Comparison of ENCODE assay signal across 8 mouse cellular contexts in genomic region chr11:61407638-61408183, GRCm38 (mm10). TPM values are rescaled to one million over a fixed set of nuclear protein-coding genes. Genes with fewer than 3 reads are reported as not detected.
DNase-seq lines count a peak whose midpoint lies in the region; ATAC-seq and TF ChIP-seq lines count a peak whose summit lies in the region.

No protein-coding gene starts in this region.

- peaks cover 4 to 10% of the 10 kb centered on the region in 2 experiments; a peak in 3 of 4 replicates for H3K4me1 ChIP-seq in CH12.LX (ENCODE audit: control insufficient read depth in 1 of 2, insufficient read depth in 2 of 2)
- no peaks in the 10 kb centered on the region for H3K4me1 ChIP-seq in forebrain, embryonic 11.5 days (replicated peaks; ENCODE audit: control insufficient read depth, insufficient read depth, low read length)
- peaks cover 3% of the 10 kb centered on the region; the same call in 1 of the 2 replicates for H3K4me1 ChIP-seq in heart, embryonic 15.5 days (replicated peaks)
- H3K4me1 ChIP-seq in liver, embryonic 12.5 days = peaks cover 6% of the 10 kb centered on the region; the same call in 1 of the 2 replicates

- peak; percentile 19 for TF ChIP-seq RAD21 in CH12.LX (IDR thresholded peaks at IDR 0.05; ENCODE audit: low read depth, low read length)

- peak in 1 of 2 experiments; percentile 65; a peak in 2 of 4 replicates for TF ChIP-seq CTCF in CH12.LX (conservative IDR thresholded peaks at IDR 0.05 in 1 of 2, IDR thresholded peaks at IDR 0.05 in 1 of 2; ENCODE audit: low read depth in 2 of 2, low read length in 2 of 2)

- peak overlapping the region; percentile 2; the same call in 1 of the 2 replicates for H3K4me2 ChIP-seq in CH12.LX (ENCODE audit: insufficient read depth, low read depth, poor library complexity, severe bottlenecking)
- H3K4me2 ChIP-seq in forebrain, embryonic 11.5 days (ENCODE audit: low read depth, low read length, severe bottlenecking) = peak overlapping the region; percentile 56
- H3K4me2 ChIP-seq in heart, embryonic 15.5 days = peak overlapping the region; percentile 70
- H3K4me2 ChIP-seq in liver, embryonic 12.5 days = peak overlapping the region; percentile 71

- peak; percentile 95 for DNase-seq in CH12.LX (ENCODE audit: extremely low read depth)
- DNase-seq in c-Kit-positive CD71-positive TER-119-negative erythroid progenitor cells, embryonic 14.5 days (ENCODE audit: low read depth) = peak; percentile 68
- peak; percentile 95 for DNase-seq in forebrain, embryonic 11.5 days (ENCODE audit: low spot score)
- peak; percentile 92 for DNase-seq in kidney, postnatal 14 days
- peak; percentile 96 for DNase-seq in naive thymus-derived CD4-positive, alpha-beta T cell, adult 2 months (ENCODE audit: low read depth)
- DNase-seq in splenic B cell, adult 2 months (ENCODE audit: low read depth, low spot score) = peak; percentile 87

- peak overlapping the region; percentile 77 for H3K27ac ChIP-seq in CH12.LX (ENCODE audit: insufficient read depth, low read depth)
- H3K27ac ChIP-seq in forebrain, embryonic 11.5 days (ENCODE audit: low read depth, low read length) = peak overlapping the region; percentile 88
- peak overlapping the region; percentile 98 for H3K27ac ChIP-seq in heart, embryonic 15.5 days
- peak overlapping the region; percentile 84 for H3K27ac ChIP-seq in liver, embryonic 12.5 days

- TF ChIP-seq EP300 in CH12.LX (IDR thresholded peaks at IDR 0.05; ENCODE audit: low read length) = no peak

- no peak for TF ChIP-seq POLR2A in CH12.LX (IDR thresholded peaks at IDR 0.05; ENCODE audit: low read depth, low read length)

- dilution Hi-C loops in CH12.LX (cut with MboI; ENCODE audit: extremely low pct_ligation_motif_present, extremely low pct_unique_long_range_greater_than_20kb, low sequenced_read_pairs) = no loop called here

- in situ Hi-C loops in CH12.LX (cut with MboI; ENCODE audit: low pct_ligation_motif_present, low pct_unique_long_range_greater_than_20kb, low sequenced_read_pairs) = loop anchor here (5.0 kb wide), 1 partner anchor 215 kb away; no protein-coding TSS in a partner anchor

- WGBS in forebrain, embryonic 11.5 days = 2% methylated on average over 39 of the region's 39 CpGs
- WGBS in heart, embryonic 15.5 days = 1% methylated on average over 39 of the region's 39 CpGs
- 2% methylated on average over 39 of the region's 39 CpGs for WGBS in liver, embryonic 12.5 days (ENCODE audit: insufficient replicate concordance)

- H3K36me3 ChIP-seq in CH12.LX (replicated peaks in 1 of 2; ENCODE audit: control insufficient read depth in 1 of 2, insufficient read depth in 1 of 2, low read length in 1 of 2) = no peaks in the 10 kb centered on the region
- H3K36me3 ChIP-seq in forebrain, embryonic 11.5 days (ENCODE audit: control insufficient read depth, insufficient read depth, low read length) = no peaks in the 10 kb centered on the region
- H3K36me3 ChIP-seq in heart, embryonic 15.5 days = no peaks in the 10 kb centered on the region
- no peaks in the 10 kb centered on the region for H3K36me3 ChIP-seq in liver, embryonic 12.5 days
- H3K36me3 ChIP-seq in splenic B cell, adult 2 months (ENCODE audit: control insufficient read depth, insufficient read depth, low read length, poor library complexity, severe bottlenecking) = no peaks in the 10 kb centered on the region

- no peaks in the 10 kb centered on the region for H3K79me2 ChIP-seq in CH12.LX (replicated peaks; ENCODE audit: control insufficient read depth, extremely low read depth, insufficient read depth, poor library complexity, severe bottlenecking)

- ATAC-seq in forebrain, embryonic 11.5 days (replicated peaks; ENCODE audit: low FRiP score) = peak; percentile 89
- peak; percentile 85 for ATAC-seq in heart, embryonic 15.5 days (replicated peaks; ENCODE audit: insufficient number of reproducible peaks, insufficient read depth, low FRiP score, low read depth)
- ATAC-seq in liver, embryonic 12.5 days = peak; percentile 86

- H3K27me3 ChIP-seq in CH12.LX (replicated peaks) = peaks cover 11% of the 10 kb centered on the region
- H3K27me3 ChIP-seq in forebrain, embryonic 11.5 days (ENCODE audit: control insufficient read depth, insufficient read depth, low read length) = no peaks in the 10 kb centered on the region
- H3K27me3 ChIP-seq in heart, embryonic 15.5 days = no peaks in the 10 kb centered on the region
- peaks cover 25% of the 10 kb centered on the region for H3K27me3 ChIP-seq in liver, embryonic 12.5 days (replicated peaks)
- H3K27me3 ChIP-seq in splenic B cell, adult 2 months (ENCODE audit: control insufficient read depth, insufficient read depth, low read length, poor library complexity, severe bottlenecking) = no peaks in the 10 kb centered on the region

- H3K9me3 ChIP-seq in CH12.LX (replicated peaks; ENCODE audit: low read length) = peaks cover 2% of the 10 kb centered on the region
- H3K9me3 ChIP-seq in forebrain, embryonic 11.5 days (ENCODE audit: control insufficient read depth, low read length) = no peaks in the 10 kb centered on the region
- H3K9me3 ChIP-seq in heart, embryonic 15.5 days (replicated peaks) = no peaks in the 10 kb centered on the region
- H3K9me3 ChIP-seq in liver, embryonic 12.5 days (replicated peaks) = no peaks in the 10 kb centered on the region

- peak overlapping the region; percentile 28 for H3K9ac ChIP-seq in CH12.LX (ENCODE audit: insufficient read depth, low read depth)
- H3K9ac ChIP-seq in forebrain, embryonic 11.5 days (ENCODE audit: low read length) = peak overlapping the region; percentile 79
- H3K9ac ChIP-seq in heart, embryonic 15.5 days = peak overlapping the region; percentile 80
- peak overlapping the region; percentile 73 for H3K9ac ChIP-seq in liver, embryonic 12.5 days

- H3K4me3 ChIP-seq in CH12.LX (replicated peaks in 1 of 3; ENCODE audit: low read depth in 2 of 3, low read length in 2 of 3, poor library complexity in 1 of 3) = peak overlapping the region; percentile 74 to 83 (median 82)
- peak overlapping the region; percentile 71 for H3K4me3 ChIP-seq in forebrain, embryonic 11.5 days (ENCODE audit: low read depth, low read length)
- peak overlapping the region; percentile 93 for H3K4me3 ChIP-seq in heart, embryonic 15.5 days
- peak overlapping the region; percentile 71 for H3K4me3 ChIP-seq in liver, embryonic 12.5 days

TF ChIP-seq in CH12.LX, 34 proteins besides CTCF, POLR2A, EP300 and RAD21:
- 0 out of 2 replicates have a peak, but pooled peaks have one; percentile 68 for TF ChIP-seq RCOR1 (conservative IDR thresholded peaks at IDR 0.05; ENCODE audit: low read depth, low read length)
- TF ChIP-seq ELF1 (IDR thresholded peaks at IDR 0.05; ENCODE audit: low read depth, low read length) = peak; percentile 99
- peak; percentile 100 for TF ChIP-seq TBP (conservative IDR thresholded peaks at IDR 0.05; ENCODE audit: low read depth, low read length)
- TF ChIP-seq MYC (IDR thresholded peaks at IDR 0.05; ENCODE audit: low read depth, low read length) = peak; percentile 89
- TF ChIP-seq ETS1 (conservative IDR thresholded peaks at IDR 0.05; ENCODE audit: low read depth, low read length) = no peak
- peak; percentile 76 for TF ChIP-seq NRF1 (IDR thresholded peaks at IDR 0.05; ENCODE audit: low read depth, low read length)
- no peak for TF ChIP-seq NELFE (IDR thresholded peaks at IDR 0.05; ENCODE audit: low read depth, low read length)
- TF ChIP-seq UBTF (IDR thresholded peaks at IDR 0.05; ENCODE audit: low read depth, low read length) = no peak
- peak; percentile 52; the same call in 1 of the 2 replicates for TF ChIP-seq JUN (IDR thresholded peaks at IDR 0.05; ENCODE audit: insufficient read depth, low read depth, low read length)
- TF ChIP-seq MAFK (IDR thresholded peaks at IDR 0.05; ENCODE audit: insufficient replicate concordance, low read length) = peak; percentile 99
- 0 out of 2 replicates have a peak, but pooled peaks have one; percentile 26 for TF ChIP-seq MXI1 (IDR thresholded peaks at IDR 0.05; ENCODE audit: low read depth, low read length)
- TF ChIP-seq HCFC1 (IDR thresholded peaks at IDR 0.05; ENCODE audit: low read depth, low read length) = 0 out of 2 replicates have a peak, but pooled peaks have one; percentile 2
- peak; percentile 56; the same call in 1 of the 2 replicates for TF ChIP-seq MEF2A (IDR thresholded peaks at IDR 0.05; ENCODE audit: borderline replicate concordance, low read depth, low read length)
- peak; percentile 91 for TF ChIP-seq KAT2A (IDR thresholded peaks at IDR 0.05; ENCODE audit: insufficient replicate concordance, low read length)
- peak; percentile 41; the same call in 1 of the 2 replicates for TF ChIP-seq IRF4 (IDR thresholded peaks at IDR 0.05; ENCODE audit: low read depth, low read length)
- 0 out of 2 replicates have a peak, but pooled peaks have one; percentile 20 for TF ChIP-seq BHLHE40 (IDR thresholded peaks at IDR 0.05; ENCODE audit: low read depth, low read length)
- TF ChIP-seq ZC3H11A (IDR thresholded peaks at IDR 0.05; ENCODE audit: low read depth, low read length) = no peak
- TF ChIP-seq SMC3 (IDR thresholded peaks at IDR 0.05; ENCODE audit: low read depth, low read length) = peak; percentile 30
- peak; percentile 79 for TF ChIP-seq ZNF384 (IDR thresholded peaks at IDR 0.05; ENCODE audit: low read depth, low read length)
- TF ChIP-seq E2F4 (IDR thresholded peaks at IDR 0.05; ENCODE audit: insufficient replicate concordance, low read depth, low read length) = peak; percentile 95; the same call in 1 of the 2 replicates
- no peak; the same call in 1 of the 2 replicates for TF ChIP-seq JUND (conservative IDR thresholded peaks at IDR 0.05; ENCODE audit: low read depth, low read length)

RNA-seq across cellular contexts. Expression of gene Slc47a1, which starts 29.6 kb away (rescaled TPM):
- 31.4 and 46.4 TPM in 2 replicates for total RNA-seq in CH12.LX (2012; rRNA removed)
- total RNA-seq in CH12.LX (2014; rRNA removed) = 24.3 and 26.2 TPM in 2 replicates
- polyA plus RNA-seq in CH12.LX (2012; ENCODE audit: insufficient read length, low read depth) = 29.3 and 30.3 TPM in 2 replicates
- polyA plus RNA-seq in forebrain, embryonic 11.5 days (2014; fragmentation: Nextera tagmentation; extraction: Ambion mirVana) = 0.09 and 0.11 TPM in 2 replicates
- polyA plus RNA-seq in heart, embryonic 15.5 days (2015; fragmentation: Nextera tagmentation; extraction: Ambion mirVana) = 20.6 and 21.5 TPM in 2 replicates
- 2.5 TPM in 2 replicates for polyA plus RNA-seq in liver, embryonic 12.5 days (2016; fragmentation: Nextera tagmentation; extraction: Ambion mirVana)

RNA-seq across cellular contexts. Expression of gene Rnf112, which starts 46.2 kb away (rescaled TPM):
- not detected in 2 replicates for total RNA-seq in CH12.LX (2012; rRNA removed)
- total RNA-seq in CH12.LX (2014; rRNA removed) = not detected in 2 replicates
- not detected in 2 replicates for polyA plus RNA-seq in CH12.LX (2012; ENCODE audit: insufficient read length, low read depth)
- polyA plus RNA-seq in forebrain, embryonic 11.5 days (2014; fragmentation: Nextera tagmentation; extraction: Ambion mirVana) = 1.3 TPM in 2 replicates
- polyA plus RNA-seq in heart, embryonic 15.5 days (2015; fragmentation: Nextera tagmentation; extraction: Ambion mirVana) = 0.35 and 0.42 TPM in 2 replicates
- polyA plus RNA-seq in liver, embryonic 12.5 days (2016; fragmentation: Nextera tagmentation; extraction: Ambion mirVana) = 0.13 and 0.14 TPM in 2 replicates

Comparison
In these comparisons a context has a peak if more than half of its experiments do, and no peak if none do; other contexts are left out.
1. Peak in every context shown above with its lines: DNase-seq, ATAC-seq, H3K4me3 ChIP-seq and H3K27ac ChIP-seq.
2. H3K4me2 ChIP-seq: peak in every context shown above with its lines; median percentile 71 in liver, embryonic 12.5 days; 70 in heart, embryonic 15.5 days; 56 in forebrain, embryonic 11.5 days; 2 in CH12.LX.
3. H3K9ac ChIP-seq: peak in every context shown above with its lines; median percentile 80 in heart, embryonic 15.5 days; 79 in forebrain, embryonic 11.5 days; 73 in liver, embryonic 12.5 days; 28 in CH12.LX.